Mouse (Mus musculus) liver, embryonic 12.5 days (tissue): Measurements from ENCODE around the gene Gpr87. TPM values are rescaled to one million over a fixed set of nuclear protein-coding genes. Genes with fewer than 3 reads are reported as not detected.

Experiments used
- ATAC-seq: fragments of 200-750 bp; cut with Nextera tagmentation; 2 replicates; pipeline ENCODE4 v1.8.0; 2017; ENCODE audit warnings: moderate number of reproducible peaks, mild to moderate bottlenecking, moderate library complexity
- H3K27ac ChIP-seq: fragments of 300-500 bp; sonication (generic); 2 replicates; pipeline ENCODE4 v1.5.1; 2016; ENCODE audit warnings: mild to moderate bottlenecking
- H3K27me3 ChIP-seq: fragments of 300-500 bp; sonication (generic); replicated peaks from 2 replicates; pipeline ENCODE4 v1.6.1; 2016; ENCODE audit warnings: mild to moderate bottlenecking, moderate library complexity
- H3K36me3 ChIP-seq: fragments of 300-500 bp; sonication (generic); 2 replicates; pipeline ENCODE4 v1.6.1; 2016; ENCODE audit warnings: mild to moderate bottlenecking, moderate library complexity
- H3K4me1 ChIP-seq: fragments of 300-500 bp; sonication (generic); 2 replicates; pipeline ENCODE4 v1.6.1; 2016
- H3K4me2 ChIP-seq: fragments of 300-500 bp; sonication (generic); 2 replicates; pipeline ENCODE4 v1.6.1; 2016; ENCODE audit warnings: mild to moderate bottlenecking, moderate library complexity
- H3K4me3 ChIP-seq: fragments of 300-500 bp; sonication (generic); 2 replicates; pipeline ENCODE4 v1.5.1; 2016; ENCODE audit warnings: mild to moderate bottlenecking, moderate library complexity
- H3K9ac ChIP-seq: fragments of 300-500 bp; sonication (generic); 2 replicates; pipeline ENCODE4 v1.6.1; 2016; ENCODE audit warnings: mild to moderate bottlenecking, moderate library complexity
- H3K9me3 ChIP-seq: fragments of 300-500 bp; sonication (generic); replicated peaks from 2 replicates; pipeline ENCODE4 v1.6.1; 2016; ENCODE audit warnings: mild to moderate bottlenecking, moderate library complexity
- WGBS: fragments of 180-500 bp; shearing (Covaris S2); methylation state at CpG from one replicate; pipeline ENCODE4 v1.1.7; 2016; ENCODE audit not compliant: insufficient replicate concordance; 5-methylcytosine and 5-hydroxymethylcytosine counted together
- polyA plus RNA-seq: library from polyadenylated mRNA; unstranded; fragments of >200 nt; fragmentation: Nextera tagmentation; extraction: Ambion mirVana; gene quantifications from 2 replicates; pipeline ENCODE4 v1.2.1, GENCODE M21; 2016

The Gpr87 gene
- polyA plus RNA-seq, 1 experiment from 2014 or later, result not detected

GRCm38 (mm10) chr3:59210089-59210488 is 15.2 kb upstream of the Gpr87 start:
- no peak for ATAC-seq
- Histone ChIP-seq H3K9me3 (no peaks in the 10 kb centered on the region), H3K27me3 (no peaks in the 10 kb centered on the region), H3K36me3 (no peaks in the 10 kb centered on the region), H3K4me3 (no peak overlapping the region), H3K9ac (no peak overlapping the region), H3K27ac (no peak overlapping the region), H3K4me2 (no peak overlapping the region), H3K4me1 (0 out of 2 replicates have a peak, but pooled peaks cover 4% of the 10 kb centered on the region)
- WGBS, result 70% methylated on average over 8 of the region's 8 CpGs

- no peak overlapping the region for H3K4me2 ChIP-seq
Observed at GRCm38 (mm10) chr3:59208650-59209548, 14.0 kb upstream of the Gpr87 start.

GRCm38 (mm10) chr3:59205941-59206340 is 11.0 kb upstream of the Gpr87 start:
- H3K9ac ChIP-seq, result no peak overlapping the region
- 33% methylated on average over 4 of the region's 4 CpGs for WGBS
- H3K4me2 ChIP-seq, result no peak overlapping the region
- no peaks in the 10 kb centered on the region for H3K36me3 ChIP-seq
- no peak for ATAC-seq
- H3K27ac ChIP-seq, result no peak overlapping the region
- no peaks in the 10 kb centered on the region for H3K9me3 ChIP-seq
- H3K4me1 ChIP-seq, result peaks cover 31% of the 10 kb centered on the region
- H3K4me3 ChIP-seq, result no peak overlapping the region
- H3K27me3 ChIP-seq, result no peaks in the 10 kb centered on the region

More at GRCm38 (mm10) chr3:59208650-59209548, 14.0 kb upstream of the Gpr87 start:
- no peaks in the 10 kb centered on the region for H3K27me3 ChIP-seq
- no peak overlapping the region for H3K9ac ChIP-seq
- 63% methylated on average over 4 of the region's 4 CpGs for WGBS
- H3K9me3 ChIP-seq, result no peaks in the 10 kb centered on the region
- no peaks in the 10 kb centered on the region for H3K36me3 ChIP-seq
- ATAC-seq, result no peak
- H3K4me1 ChIP-seq, result peaks cover 16% of the 10 kb centered on the region
- H3K4me3 ChIP-seq, result no peak overlapping the region
- H3K27ac ChIP-seq, result no peak overlapping the region

- WGBS, result 46% methylated on average over 11 of the region's 11 CpGs
- H3K27me3 ChIP-seq, result no peaks in the 10 kb centered on the region
- ATAC-seq, result no peak
- H3K9ac ChIP-seq, result no peak overlapping the region
- no peak overlapping the region for H3K4me2 ChIP-seq
- peaks cover 31% of the 10 kb centered on the region for H3K4me1 ChIP-seq
- no peaks in the 10 kb centered on the region for H3K9me3 ChIP-seq
- no peak overlapping the region for H3K4me3 ChIP-seq
- H3K36me3 ChIP-seq, result no peaks in the 10 kb centered on the region
- no peak overlapping the region for H3K27ac ChIP-seq
Observed at GRCm38 (mm10) chr3:59204719-59205503, 10.0 kb upstream of the Gpr87 start.

GRCm38 (mm10) chr3:59203802-59204520 is 9.1 kb upstream of the Gpr87 start:
- Histone ChIP-seq H3K4me2 (no peak overlapping the region), H3K9me3 (no peaks in the 10 kb centered on the region), H3K9ac (no peak overlapping the region), H3K4me1 (peaks cover 31% of the 10 kb centered on the region), H3K4me3 (no peak overlapping the region), H3K36me3 (no peaks in the 10 kb centered on the region), H3K27me3 (no peaks in the 10 kb centered on the region), H3K27ac (no peak overlapping the region)
- 41% methylated on average over 8 of the region's 8 CpGs for WGBS
- ATAC-seq, result no peak

GRCm38 (mm10) chr3:59197329-59197948 is 2.5 kb upstream of the Gpr87 start:
- WGBS, result 67% methylated on average over 4 of the region's 4 CpGs

GRCm38 (mm10) chr3:59194099-59194498 is 805 bp downstream of the Gpr87 start:
- Histone ChIP-seq H3K9ac (no peak overlapping the region), H3K27me3 (no peaks in the 10 kb centered on the region), H3K36me3 (no peaks in the 10 kb centered on the region), H3K4me3 (no peak overlapping the region), H3K9me3 (no peaks in the 10 kb centered on the region), H3K4me2 (no peak overlapping the region), H3K4me1 (no peaks in the 10 kb centered on the region), H3K27ac (no peak overlapping the region)
- WGBS, result 84% methylated on average over 7 of the region's 7 CpGs
- ATAC-seq, result no peak

More at GRCm38 (mm10) chr3:59197329-59197948, 2.5 kb upstream of the Gpr87 start:
- Histone ChIP-seq H3K36me3 (no peaks in the 10 kb centered on the region), H3K9ac (no peak overlapping the region), H3K27me3 (no peaks in the 10 kb centered on the region), H3K27ac (no peak overlapping the region), H3K9me3 (no peaks in the 10 kb centered on the region), H3K4me1 (0 out of 2 replicates have a peak, but pooled peaks cover 5% of the 10 kb centered on the region), H3K4me2 (no peak overlapping the region), H3K4me3 (no peak overlapping the region)
- no peak for ATAC-seq

GRCm38 (mm10) chr3:59191674-59192073 is 3.2 kb downstream of the Gpr87 start:
- WGBS, result 85% methylated on average over 6 of the region's 6 CpGs
- H3K36me3 ChIP-seq, result no peaks in the 10 kb centered on the region
- H3K4me2 ChIP-seq, result no peak overlapping the region
- no peaks in the 10 kb centered on the region for H3K9me3 ChIP-seq
- ATAC-seq, result no peak
- H3K27ac ChIP-seq, result no peak overlapping the region
- no peak overlapping the region for H3K9ac ChIP-seq
- H3K4me1 ChIP-seq, result no peaks in the 10 kb centered on the region
- H3K4me3 ChIP-seq, result no peak overlapping the region
- H3K27me3 ChIP-seq, result no peaks in the 10 kb centered on the region

GRCm38 (mm10) chr3:59187336-59187735 is 7.6 kb downstream of the Gpr87 start:
- ATAC-seq, result no peak
- H3K9ac ChIP-seq, result no peak overlapping the region
- H3K36me3 ChIP-seq, result no peaks in the 10 kb centered on the region
- no peaks in the 10 kb centered on the region for H3K9me3 ChIP-seq
- no peak overlapping the region for H3K4me2 ChIP-seq
- 68% methylated on average over 4 of the region's 4 CpGs for WGBS
- H3K27me3 ChIP-seq, result no peaks in the 10 kb centered on the region
- H3K27ac ChIP-seq, result no peak overlapping the region
- no peak overlapping the region for H3K4me3 ChIP-seq
- H3K4me1 ChIP-seq, result no peaks in the 10 kb centered on the region

GRCm38 (mm10) chr3:59185662-59186061 is 9.2 kb downstream of the Gpr87 start:
- Histone ChIP-seq H3K9me3 (no peaks in the 10 kb centered on the region), H3K4me1 (no peaks in the 10 kb centered on the region), H3K36me3 (no peaks in the 10 kb centered on the region), H3K27ac (no peak overlapping the region), H3K4me2 (no peak overlapping the region), H3K4me3 (no peak overlapping the region), H3K27me3 (no peaks in the 10 kb centered on the region), H3K9ac (no peak overlapping the region)
- no peak for ATAC-seq
- WGBS, result 70% methylated on average over 4 of the region's 4 CpGs

GRCm38 (mm10) chr3:59182129-59182528 is 12.8 kb downstream of the Gpr87 start:
- H3K4me2 ChIP-seq, result no peak overlapping the region
- H3K4me3 ChIP-seq, result no peak overlapping the region
- no peaks in the 10 kb centered on the region for H3K9me3 ChIP-seq
- ATAC-seq, result no peak
- H3K27ac ChIP-seq, result no peak overlapping the region
- no peaks in the 10 kb centered on the region for H3K36me3 ChIP-seq
- no peak overlapping the region for H3K9ac ChIP-seq
- H3K4me1 ChIP-seq, result 0 out of 2 replicates have a peak, but pooled peaks cover 5% of the 10 kb centered on the region
- H3K27me3 ChIP-seq, result no peaks in the 10 kb centered on the region
